Mouse (Mus musculus) heart, embryonic 14.5 days (tissue): ENCODE data around the gene Fadd. TPM values are rescaled to one million over a fixed set of nuclear protein-coding genes. Genes with fewer than 3 reads are reported as not detected.

ENCODE experiments used
- ATAC-seq: fragments of 200-750 bp; cut with Nextera tagmentation; 2 replicates; pipeline ENCODE4 v1.8.0; 2017; ENCODE audit warnings: low read depth, moderate TSS enrichment; ENCODE audit not compliant: insufficient number of reproducible peaks, insufficient read depth, low FRiP score
- H3K27ac ChIP-seq, 2 experiments: fragments of 200-500 bp in 1 of 2; fragments of 300-500 bp in 1 of 2; sonication (generic) in 1 of 2; replicated peaks in 1 of 2; 2 replicates each; pipeline ENCODE4 v1.5.1; 2012 to 2014; ENCODE audit warnings: low read depth in 2 of 2, low read length in 2 of 2, control low read depth in 1 of 2, mild to moderate bottlenecking in 1 of 2, mixed read lengths in 1 of 2; ENCODE audit not compliant: control insufficient read depth in 1 of 2, insufficient read depth in 1 of 2
- H3K27me3 ChIP-seq: fragments of 300-500 bp; sonication (generic); 2 replicates; pipeline ENCODE4 v1.6.1; 2014; ENCODE audit warnings: mild to moderate bottlenecking, low read length, control low read depth; ENCODE audit not compliant: control insufficient read depth, insufficient read depth
- H3K36me3 ChIP-seq: fragments of 300-500 bp; sonication (generic); 2 replicates; pipeline ENCODE4 v1.6.1; 2014; ENCODE audit warnings: mild to moderate bottlenecking, control low read depth, low read length, mixed read lengths; ENCODE audit not compliant: control insufficient read depth, insufficient read depth
- H3K4me1 ChIP-seq, 2 experiments: fragments of 200-500 bp in 1 of 2; fragments of 300-500 bp in 1 of 2; sonication (generic) in 1 of 2; 2 replicates each; pipeline ENCODE4 v1.6.1; 2012 to 2014; ENCODE audit warnings: low read length in 2 of 2, control low read depth in 1 of 2, mixed read lengths in 1 of 2; ENCODE audit not compliant: control insufficient read depth in 2 of 2, insufficient read depth in 2 of 2
- H3K4me2 ChIP-seq: fragments of 300-500 bp; sonication (generic); 2 replicates; pipeline ENCODE4 v1.6.1; 2014; ENCODE audit warnings: mild to moderate bottlenecking, low read length
- H3K4me3 ChIP-seq, 2 experiments: fragments of 200-500 bp in 1 of 2; fragments of 300-500 bp in 1 of 2; sonication (generic) in 1 of 2; 2 replicates each; pipeline ENCODE4 v1.5.1; 2012 to 2014; ENCODE audit warnings: low read length in 2 of 2, mild to moderate bottlenecking in 2 of 2, control low read depth in 1 of 2, low read depth in 1 of 2, moderate library complexity in 1 of 2; ENCODE audit not compliant: control insufficient read depth in 1 of 2, insufficient read depth in 1 of 2
- H3K9ac ChIP-seq: fragments of 300-500 bp; sonication (generic); 2 replicates; pipeline ENCODE4 v1.6.1; 2014; ENCODE audit warnings: mild to moderate bottlenecking, low read length
- H3K9me3 ChIP-seq: fragments of 300-500 bp; sonication (generic); 2 replicates; pipeline ENCODE4 v1.6.1; 2016; ENCODE audit warnings: low read length, control low read depth; ENCODE audit not compliant: control insufficient read depth
- WGBS: fragments of 180-500 bp; shearing (Covaris S2); extraction: QIAGEN DNeasy Blood & Tissue Kit; methylation state at CpG from one replicate; pipeline ENCODE4 v1.1.7; 2014; 5-methylcytosine and 5-hydroxymethylcytosine counted together
- polyA plus RNA-seq: library from polyadenylated mRNA; unstranded; fragments of >200 nt; fragmentation: Nextera tagmentation; extraction: Ambion mirVana; gene quantifications from 2 replicates; pipeline ENCODE4 v1.2.1, GENCODE M21; 2014

The Fadd gene
- polyA plus RNA-seq, 1 experiment from 2014 or later, result 12.7 TPM

GRCm38 (mm10) chr7:144549904-144550566 is 32.2 kb downstream of the Fadd start:
- Histone ChIP-seq H3K4me2 (no peak overlapping the region), H3K9ac (no peak overlapping the region), H3K9me3 (no peaks in the 10 kb centered on the region), H3K27ac (no peak overlapping the region), H3K36me3 (peaks cover 50% of the 10 kb centered on the region), H3K4me1 (peaks cover 10 to 32% of the 10 kb centered on the region in 2 experiments), H3K27me3 (no peaks in the 10 kb centered on the region), H3K4me3 (no peak overlapping the region)
- 95% methylated on average over 2 of the region's 2 CpGs for WGBS
- no peak for ATAC-seq

- peaks cover 2 to 13% of the 10 kb centered on the region in 2 experiments; a peak in 2 of 4 replicates for H3K4me1 ChIP-seq
- peak overlapping the region; percentile 85 for H3K27ac ChIP-seq
- peak overlapping the region; percentile 36; the same call in 1 of the 2 replicates for H3K9ac ChIP-seq
- no peak overlapping the region for H3K4me3 ChIP-seq
- no peaks in the 10 kb centered on the region for H3K9me3 ChIP-seq
- peak overlapping the region; percentile 27; the same call in 1 of the 2 replicates for H3K4me2 ChIP-seq
- WGBS, result 43% methylated on average over 3 of the region's 3 CpGs
- peaks cover 29% of the 10 kb centered on the region for H3K36me3 ChIP-seq
- no peaks in the 10 kb centered on the region for H3K27me3 ChIP-seq
- peak; percentile 79 for ATAC-seq
Observed at GRCm38 (mm10) chr7:144545231-144545630, 37.0 kb downstream of the Fadd start.

- Histone ChIP-seq H3K9me3 (no peaks in the 10 kb centered on the region), H3K36me3 (no peaks in the 10 kb centered on the region), H3K27ac (no peak overlapping the region), H3K4me2 (no peak overlapping the region), H3K4me3 (no peak overlapping the region), H3K9ac (no peak overlapping the region), H3K4me1 (peaks cover 14 to 41% of the 10 kb centered on the region in 2 experiments), H3K27me3 (no peaks in the 10 kb centered on the region)
- WGBS, result 86% methylated on average over 5 of the region's 5 CpGs
- no peak for ATAC-seq
Observed at GRCm38 (mm10) chr7:144541351-144541750, 40.9 kb downstream of the Fadd start.

- Histone ChIP-seq H3K36me3 (no peaks in the 10 kb centered on the region), H3K9ac (no peak overlapping the region), H3K4me2 (no peak overlapping the region), H3K4me1 (peaks cover 12 to 37% of the 10 kb centered on the region in 2 experiments), H3K27me3 (no peaks in the 10 kb centered on the region), H3K4me3 (no peak overlapping the region), H3K27ac (no peak overlapping the region), H3K9me3 (no peaks in the 10 kb centered on the region)
- WGBS, result 51% methylated on average over 2 of the region's 2 CpGs
- ATAC-seq, result 0 out of 2 replicates have a peak, but pooled peaks have one; percentile 27
Observed at GRCm38 (mm10) chr7:144539146-144539545, 43.1 kb downstream of the Fadd start.

GRCm38 (mm10) chr7:144538030-144538644 is 44.1 kb downstream of the Fadd start:
- Histone ChIP-seq H3K4me3 (no peak overlapping the region), H3K27me3 (no peaks in the 10 kb centered on the region), H3K9ac (no peak overlapping the region), H3K9me3 (no peaks in the 10 kb centered on the region), H3K27ac (peak overlapping the region; percentile 22 to 62), H3K4me2 (no peak overlapping the region), H3K4me1 (peaks cover 12 to 37% of the 10 kb centered on the region in 2 experiments), H3K36me3 (no peaks in the 10 kb centered on the region)
- no peak for ATAC-seq
- 70% methylated on average over 4 of the region's 4 CpGs for WGBS

- H3K4me3 ChIP-seq, result no peak overlapping the region
- H3K27me3 ChIP-seq, result no peaks in the 10 kb centered on the region
- no peak overlapping the region for H3K27ac ChIP-seq
- no peak for ATAC-seq
- no peak overlapping the region for H3K4me2 ChIP-seq
- H3K36me3 ChIP-seq, result no peaks in the 10 kb centered on the region
- peaks cover 15 to 42% of the 10 kb centered on the region in 2 experiments for H3K4me1 ChIP-seq
- H3K9ac ChIP-seq, result no peak overlapping the region
- WGBS, result 75% methylated on average over 3 of the region's 3 CpGs
- H3K9me3 ChIP-seq, result no peaks in the 10 kb centered on the region
Observed at GRCm38 (mm10) chr7:144536367-144536766, 45.9 kb downstream of the Fadd start.

- H3K4me3 ChIP-seq, result no peak overlapping the region
- H3K9ac ChIP-seq, result no peak overlapping the region
- no peaks in the 10 kb centered on the region for H3K9me3 ChIP-seq
- no peaks in the 10 kb centered on the region for H3K36me3 ChIP-seq
- H3K27ac ChIP-seq, result no peak overlapping the region
- H3K4me2 ChIP-seq, result no peak overlapping the region
- H3K27me3 ChIP-seq, result no peaks in the 10 kb centered on the region
- no peak for ATAC-seq
- peaks cover 17 to 51% of the 10 kb centered on the region in 2 experiments for H3K4me1 ChIP-seq
- 43% methylated on average over 3 of the region's 3 CpGs for WGBS
Observed at GRCm38 (mm10) chr7:144534773-144535172, 47.5 kb downstream of the Fadd start.
